In the genomic region with DNA sequence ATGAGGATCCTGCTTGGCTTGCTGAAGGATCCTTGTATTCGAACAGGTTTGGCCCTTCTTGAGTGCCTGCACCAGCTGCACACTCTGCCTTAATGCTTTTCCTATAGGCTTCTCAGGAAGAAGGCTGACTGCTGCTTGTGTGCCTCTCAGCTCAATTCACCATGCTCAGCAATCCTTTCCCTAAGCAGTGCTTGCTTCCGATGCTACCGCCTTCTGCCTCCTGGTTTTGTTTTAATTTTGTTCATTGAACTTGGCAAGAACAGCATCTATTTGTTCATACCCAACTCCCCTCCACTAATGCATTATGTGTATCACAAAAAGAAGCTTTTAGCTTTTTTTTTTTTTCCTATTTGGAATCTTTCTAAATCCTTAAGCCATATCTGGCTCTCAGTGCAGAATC, we compare ENCODE assay signal across 19 mouse cellular contexts.
DNase-seq lines count a peak whose midpoint lies in the region; ATAC-seq lines count a peak whose summit lies in the region.
"Had no signal": no experiment of that assay in that cellular context is flagged by ENCODE, and none has a peak within 500 bp of the region (broad histone marks: within the 10 kb centered on the region; RNA-seq: fewer than 3 reads in every experiment).

No protein-coding gene starts in this region.

- no peak for DNase-seq in frontal cortex, postnatal 14 days (ENCODE audit: low spot score in 2 of 2)
- DNase-seq in right cerebral cortex, adult 18-20 months: peak; percentile 8
- no peak for DNase-seq in right cerebral cortex, postnatal 4 days
- peak; percentile 8 for DNase-seq in layer of hippocampus, adult 9-10 months (ENCODE audit: low spot score)
- peak; percentile 26 for DNase-seq in telencephalon, adult 2 months (ENCODE audit: low read depth, low spot score)
- DNase-seq in spleen, adult 18-20 months: no peak
- no peak for DNase-seq in gastrocnemius, postnatal 10 days
- DNase-seq: adrenal gland, adult 8-10 months; adrenal gland, postnatal 36 days; B cell, adult 2 months; cerebellum, adult 11 months; cerebellum, adult 8-10 months; cerebellum, postnatal 14 days; embryo, embryonic 11 days; heart, adult 2 months; heart, postnatal 14 days had no signal

- ATAC-seq in frontal cortex, adult (ENCODE audit: low TSS enrichment): peak; percentile 31; the same call in 1 of the 2 replicates
- ATAC-seq: CD4-positive, CD25-positive, alpha-beta regulatory T cell, adult 4 months; forebrain, embryonic 15.5 days had no signal

Comparison
In these comparisons a context has a peak if more than half of its experiments do, and no peak if none do; other contexts are left out.
1. DNase-seq: peak in right cerebral cortex, adult 18-20 months (single experiment), layer of hippocampus, adult 9-10 months (single experiment) and telencephalon, adult 2 months (single experiment); none in frontal cortex, postnatal 14 days (0 of 2), right cerebral cortex, postnatal 4 days (single experiment), spleen, adult 18-20 months (0 of 2) and gastrocnemius, postnatal 10 days (single experiment).